Mouse (Mus musculus) embryonic stem cell, embryonic (primary cell): ENCODE data around the gene Rxfp4.

Source experiments
- CTCF ChIA-PET, 4 experiments: fragments of 300-600 bp in 2 of 4; fragments of 350-600 bp in 2 of 4; sonication (Branson Sonifier 250); formaldehyde crosslinking; loops; one replicate each; lab custom pipeline; 2022; ENCODE audit warnings: inconsistent platforms in 2 of 4; lab: Charles Lee
- POLR2A ChIA-PET, 4 experiments: fragments of 300-600 bp in 2 of 4; fragments of 350-600 bp in 2 of 4; sonication (Branson Sonifier 250); formaldehyde crosslinking; loops; one replicate each; lab custom pipeline; 2022; ENCODE audit warnings: antibody characterized with exemption in 4 of 4, inconsistent platforms in 1 of 4; lab: Charles Lee

Gene Rxfp4

GRCm38 (mm10) chr3:88625531-88625930, 27.4 kb downstream of the Rxfp4 start:
- POLR2A ChIA-PET = interaction anchor here in 2 of 4 experiments (1.0 to 3.7 kb wide), 6 partner anchors 9 to 72 kb away, joined by 3 to 18 read pairs (median 6); partner anchors contain the start of genes Lamtor2 (in 1 of the 2) and Ubqln4 (in 1 of the 2)
- CTCF ChIA-PET = interaction anchor here in 2 of 4 experiments (0.7 to 1.3 kb wide), 4 partner anchors 9 to 81 kb away, joined by 3 read pairs; no protein-coding TSS in a partner anchor

- CTCF ChIA-PET = no interaction called here
- POLR2A ChIA-PET = interaction anchor here in 3 of 4 experiments (1.4 to 4.9 kb wide), 6 partner anchors 9 to 72 kb away, joined by 5 to 18 read pairs (median 11); partner anchors contain the start of genes Lamtor2 (in 1 of the 3) and Ubqln4 (in 1 of the 3)
Observed at GRCm38 (mm10) chr3:88624951-88625350, 28.0 kb downstream of the Rxfp4 start.

- ChIA-PET POLR2A (interaction anchor here in 3 of 4 experiments (0.9 to 6.8 kb wide), 16 partner anchors 8 to 71 kb away, joined by 3 to 96 read pairs (median 5); partner anchors contain the start of genes Lamtor2 (in 1 of the 3) and Ubqln4 (in 1 of the 3)), CTCF (interaction anchor here in 2 of 4 experiments (0.9 to 1.4 kb wide), 4 partner anchors 9 to 115 kb away, joined by 3 read pairs; no protein-coding TSS in a partner anchor)
Observed at GRCm38 (mm10) chr3:88624324-88624723, 28.6 kb downstream of the Rxfp4 start.

DNA sequence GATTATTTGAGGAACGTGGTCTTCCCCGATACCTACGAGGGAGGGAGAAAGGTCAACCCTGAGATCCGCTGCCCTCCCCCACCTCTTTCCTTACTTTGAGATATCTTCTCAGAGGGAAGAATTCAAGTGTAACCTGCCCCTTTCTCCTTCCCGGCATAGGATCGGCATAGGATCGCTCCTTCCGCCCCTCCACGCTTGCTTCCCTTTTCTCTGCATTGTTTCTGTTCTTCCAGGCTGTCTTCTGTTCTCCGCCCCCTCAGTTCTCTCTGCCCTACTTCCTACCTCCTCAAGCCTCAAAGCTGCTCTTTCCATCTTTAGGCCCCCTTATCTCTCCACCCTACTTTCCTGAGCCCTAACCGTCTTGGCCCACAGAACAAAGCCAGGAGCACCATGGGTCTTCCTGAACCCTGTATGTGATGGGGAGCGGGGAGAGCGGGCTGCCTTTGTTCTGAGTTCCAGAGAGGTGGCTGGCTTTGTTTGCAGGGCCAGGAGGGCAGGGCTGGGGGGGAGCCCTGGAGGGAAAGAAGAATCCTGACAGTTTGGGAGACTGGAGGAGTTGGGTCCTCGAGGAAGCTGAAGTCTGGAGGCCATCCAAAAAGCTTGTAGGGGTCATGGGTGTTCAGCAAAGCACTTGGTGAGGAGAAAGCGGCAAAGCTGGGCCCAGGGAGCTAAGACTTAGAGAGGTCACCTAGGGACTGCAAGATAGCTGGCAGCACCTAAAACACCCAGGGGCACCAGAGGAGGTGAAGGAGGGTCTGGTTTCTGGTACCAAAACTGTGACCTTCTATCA, 29.4 kb downstream of the Rxfp4 start:
- CTCF ChIA-PET = interaction anchor here (0.6 to 1.6 kb wide), 5 partner anchors 8 to 116 kb away, joined by 3 to 8 read pairs (median 3); no protein-coding TSS in a partner anchor
- POLR2A ChIA-PET = interaction anchor here in 3 of 4 experiments (0.6 to 6.8 kb wide), 24 partner anchors 8 to 69 kb away, joined by 3 to 96 read pairs (median 4); partner anchors contain the start of gene Ssr2 (in 2 of the 3)

DNA sequence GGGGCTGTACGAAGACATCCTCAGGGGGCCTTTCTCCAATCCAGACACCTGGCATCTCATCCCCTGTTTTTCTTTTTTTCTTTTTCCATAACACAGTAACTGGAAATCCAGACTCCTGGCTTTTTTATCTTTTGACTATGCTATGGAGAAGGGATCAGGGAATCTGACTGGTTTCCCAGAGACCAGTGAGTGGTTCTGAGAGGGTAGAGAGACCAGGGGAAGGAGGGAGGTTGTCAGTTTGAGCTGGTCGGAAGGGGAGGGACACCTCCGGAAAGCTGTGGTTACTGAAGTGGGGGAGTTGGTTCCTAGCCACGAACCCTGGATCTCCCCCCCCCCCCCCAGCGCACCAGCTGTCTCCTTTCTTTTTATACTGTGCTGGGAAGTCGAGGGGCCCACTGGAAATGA, 30.0 kb downstream of the Rxfp4 start:
- ChIA-PET POLR2A (interaction anchor here (0.6 to 6.8 kb wide), 30 partner anchors 8 to 141 kb away, joined by 3 to 96 read pairs (median 5); partner anchors contain the start of genes Ssr2 (in 2 of the 4), Arhgef2 (in 1 of the 4) and Lmna (in 1 of the 4)), CTCF (interaction anchor here (0.5 to 1.7 kb wide), 11 partner anchors 9 to 1196 kb away, joined by 3 to 8 read pairs (median 3); no protein-coding TSS in a partner anchor)

DNA sequence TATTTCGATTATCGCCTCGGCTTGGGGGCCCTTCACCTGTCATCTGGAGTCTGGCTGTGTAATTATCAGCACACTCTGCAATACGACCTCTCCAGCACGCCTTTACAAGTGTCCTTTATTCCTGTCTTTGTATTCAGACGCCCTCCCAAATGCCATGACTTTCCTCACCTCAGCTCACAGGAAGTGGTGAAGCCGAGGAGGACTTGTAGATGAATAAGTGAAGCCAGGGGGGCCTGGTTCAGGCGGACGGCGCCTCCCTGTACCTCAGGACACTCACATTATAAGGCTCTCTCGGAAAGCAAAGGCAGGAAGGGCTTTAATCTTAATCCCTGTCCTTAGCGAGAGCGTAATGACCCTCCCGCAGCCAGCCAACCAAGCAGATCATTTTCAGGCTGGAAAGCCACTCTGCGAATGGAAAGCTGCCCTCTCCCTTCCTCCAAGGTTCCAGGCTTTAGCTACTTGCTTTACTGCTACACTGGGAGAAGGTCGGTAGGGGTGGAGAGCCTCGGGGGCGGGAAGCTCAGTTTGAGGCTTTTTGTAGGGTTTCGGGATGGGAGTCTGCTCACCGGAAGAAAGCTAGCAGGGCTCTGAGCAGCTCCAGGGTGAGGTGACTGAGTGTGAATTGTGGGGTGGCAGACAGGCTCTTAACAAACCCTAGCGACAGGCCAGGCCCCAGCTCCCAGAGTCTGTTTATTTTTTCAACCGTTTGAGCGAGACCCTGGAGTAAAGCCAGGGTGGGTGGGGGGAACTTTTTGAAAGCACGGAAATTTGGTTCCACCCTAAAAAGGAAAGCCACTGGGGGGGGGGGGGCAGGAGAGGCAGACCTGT, 30.6 kb downstream of the Rxfp4 start:
- POLR2A ChIA-PET = interaction anchor here (0.5 to 6.8 kb wide), 55 partner anchors 8 to 832 kb away, joined by 3 to 96 read pairs (median 5); partner anchors contain the start of genes Ssr2 (in 3 of the 4), Lamtor2 (in 2 of the 4), Arhgef2 (in 1 of the 4) and Khdc4 (in 1 of the 4)

DNA sequence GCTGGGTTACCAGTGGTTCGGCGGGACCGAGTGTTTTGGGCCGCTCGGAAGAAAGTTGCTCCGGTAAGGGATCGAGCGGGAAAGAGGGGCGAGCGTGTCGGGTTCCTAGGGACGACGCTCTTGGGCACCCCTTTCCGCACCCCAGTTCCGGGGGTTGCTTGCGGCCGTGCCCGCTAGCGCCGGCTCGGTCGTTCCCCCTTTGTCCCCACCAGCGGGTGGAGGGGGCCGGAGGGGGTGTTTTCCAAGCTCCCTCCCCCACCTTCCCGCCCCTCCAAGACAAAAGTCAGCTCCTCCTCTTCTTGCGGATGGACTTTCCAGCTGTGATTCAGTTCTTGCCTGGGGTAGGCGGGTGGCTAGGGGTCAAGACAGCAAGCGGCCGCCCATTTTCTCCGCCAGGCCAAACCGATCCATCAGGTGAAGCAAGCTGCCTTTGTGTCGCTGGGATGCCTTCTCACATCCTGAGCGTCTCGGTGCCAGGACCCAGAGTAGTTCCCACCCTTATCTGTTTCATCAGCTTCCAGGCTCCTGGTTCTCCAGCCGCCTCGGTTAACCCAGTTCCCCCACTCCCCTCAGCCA, 31.3 kb downstream of the Rxfp4 start:
- POLR2A ChIA-PET = interaction anchor here (0.5 to 6.8 kb wide), 67 partner anchors 9 to 833 kb away, joined by 3 to 96 read pairs (median 5); partner anchors contain the start of genes Ssr2 (in 3 of the 4), Khdc4 (in 2 of the 4), Lamtor2 (in 2 of the 4) and Arhgef2 (in 1 of the 4)
- CTCF ChIA-PET = interaction anchor here (0.6 to 3.2 kb wide), 18 partner anchors 11 to 556 kb away, joined by 3 to 22 read pairs (median 4); no protein-coding TSS in a partner anchor

More for the DNA sequence above, 30.6 kb downstream of the Rxfp4 start:
- CTCF ChIA-PET = interaction anchor here (0.5 to 3.2 kb wide), 21 partner anchors 10 to 1196 kb away, joined by 3 to 22 read pairs (median 3); no protein-coding TSS in a partner anchor

- POLR2A ChIA-PET = interaction anchor here in 3 of 4 experiments (0.5 to 6.8 kb wide), 58 partner anchors 8 to 834 kb away, joined by 3 to 96 read pairs (median 4); partner anchors contain the start of genes Ssr2 (in 3 of the 3), Khdc4 (in 2 of the 3), Arhgef2 (in 1 of the 3) and Lamtor2 (in 1 of the 3)
- CTCF ChIA-PET = interaction anchor here (0.6 to 3.2 kb wide), 15 partner anchors 11 to 88 kb away, joined by 3 to 22 read pairs (median 4); no protein-coding TSS in a partner anchor
Observed at GRCm38 (mm10) chr3:88620992-88621536, 31.9 kb downstream of the Rxfp4 start.

DNA sequence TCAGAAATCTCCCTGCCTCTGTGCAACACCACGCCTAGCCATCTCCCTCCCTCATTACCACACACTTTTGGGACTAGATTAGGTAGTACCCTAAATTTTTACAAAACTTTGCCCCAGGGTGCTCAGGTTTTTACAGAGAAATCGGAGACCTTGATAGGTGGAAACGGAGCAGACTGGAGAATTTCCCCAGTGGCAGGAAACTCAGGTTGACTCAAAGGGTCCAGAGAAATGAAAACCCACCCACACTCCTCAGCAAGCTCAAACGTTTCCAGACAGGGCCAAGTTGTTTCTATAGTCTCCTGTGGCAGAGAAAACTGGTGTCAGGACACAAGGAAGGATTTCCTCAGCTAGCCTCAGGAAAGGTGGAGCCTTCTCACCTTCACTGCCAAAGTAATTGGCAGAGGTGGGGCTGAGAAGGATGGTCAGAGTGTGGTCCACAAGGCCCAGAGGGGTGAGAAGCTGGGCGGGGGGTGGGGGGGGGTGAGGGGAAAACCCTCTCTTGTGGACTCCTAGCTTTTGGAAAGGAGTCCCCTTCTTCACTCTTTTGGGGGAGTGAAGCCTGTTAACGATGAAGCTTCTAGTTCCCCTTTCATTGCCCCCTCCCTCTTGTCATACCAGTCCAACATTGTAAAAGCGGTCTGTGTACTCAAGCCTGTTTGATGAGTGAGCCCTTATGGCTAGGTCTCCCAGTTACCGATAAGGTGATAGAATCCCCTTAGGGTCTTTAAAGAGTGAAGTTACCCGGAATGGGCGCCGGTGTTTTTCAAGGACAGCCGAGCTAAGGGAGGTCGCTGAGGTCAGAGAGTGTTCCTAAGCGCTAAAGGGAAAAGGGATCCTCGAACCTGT, 32.6 kb downstream of the Rxfp4 start:
- CTCF ChIA-PET = interaction anchor here (0.6 to 3.2 kb wide), 12 partner anchors 12 to 87 kb away, joined by 3 to 22 read pairs (median 4); no protein-coding TSS in a partner anchor
- POLR2A ChIA-PET = interaction anchor here in 3 of 4 experiments (0.5 to 6.8 kb wide), 48 partner anchors 7 to 735 kb away, joined by 3 to 96 read pairs (median 4); partner anchors contain the start of genes Ssr2 (in 2 of the 3), Ubqln4 (in 2 of the 3), Arhgef2 (in 1 of the 3) and Khdc4 (in 1 of the 3)

DNA sequence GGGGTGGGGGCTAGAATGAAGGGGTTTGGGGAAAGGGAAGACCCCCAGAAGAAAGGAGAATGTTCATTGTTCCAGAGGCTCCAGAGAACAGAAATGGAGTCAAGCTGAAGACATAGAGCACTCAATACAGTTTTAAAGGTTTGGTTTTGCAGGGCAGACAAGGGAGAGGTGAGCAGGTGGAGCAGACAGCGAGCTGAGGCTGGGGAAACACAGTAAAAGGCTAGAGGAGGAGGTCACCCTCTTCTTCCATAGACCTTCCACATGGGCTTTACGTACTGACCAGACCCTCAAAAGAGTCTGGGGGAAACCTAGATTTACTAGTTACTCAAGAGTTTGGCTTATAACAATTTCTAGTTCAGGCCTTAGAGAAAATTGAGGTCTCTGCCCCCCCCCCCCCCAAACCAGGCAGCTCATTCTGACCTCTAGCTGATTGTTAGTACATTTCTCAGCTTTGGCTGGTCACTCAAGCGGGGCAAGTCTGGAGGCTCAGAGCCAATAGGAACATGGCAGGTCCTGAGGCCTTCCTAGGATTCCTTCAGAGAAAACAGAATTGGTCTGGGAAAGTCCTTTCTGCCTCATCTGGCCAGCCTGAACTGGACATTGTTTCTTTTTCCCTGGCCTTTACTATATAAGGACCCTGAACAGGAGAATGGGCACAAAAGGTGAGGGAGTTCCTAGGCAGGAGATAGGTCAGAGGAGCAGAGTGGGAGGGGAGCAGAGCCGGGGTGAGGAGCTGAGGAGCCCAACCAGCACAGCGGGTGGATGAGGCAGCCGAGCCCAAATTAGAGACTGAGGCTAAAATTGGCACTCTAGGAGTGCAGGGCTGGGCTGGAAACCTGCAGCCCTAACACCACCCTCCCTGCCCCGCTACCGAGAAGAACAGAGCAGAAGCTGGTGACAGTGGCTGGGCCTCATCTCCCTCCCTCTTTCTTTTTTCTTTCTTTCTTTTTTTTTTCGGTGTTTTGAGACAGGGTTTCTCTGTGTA, 33.5 kb downstream of the Rxfp4 start:
- ChIA-PET POLR2A (interaction anchor here in 3 of 4 experiments (0.6 to 6.8 kb wide), 27 partner anchors 8 to 346 kb away, joined by 3 to 96 read pairs (median 4); partner anchors contain the start of genes Ubqln4 (in 2 of the 3), Arhgef2 (in 1 of the 3), Khdc4 (in 1 of the 3) and Pmf1 (in 1 of the 3)), CTCF (interaction anchor here (0.5 to 3.2 kb wide), 10 partner anchors 11 to 717 kb away, joined by 3 to 22 read pairs (median 4); no protein-coding TSS in a partner anchor)

DNA sequence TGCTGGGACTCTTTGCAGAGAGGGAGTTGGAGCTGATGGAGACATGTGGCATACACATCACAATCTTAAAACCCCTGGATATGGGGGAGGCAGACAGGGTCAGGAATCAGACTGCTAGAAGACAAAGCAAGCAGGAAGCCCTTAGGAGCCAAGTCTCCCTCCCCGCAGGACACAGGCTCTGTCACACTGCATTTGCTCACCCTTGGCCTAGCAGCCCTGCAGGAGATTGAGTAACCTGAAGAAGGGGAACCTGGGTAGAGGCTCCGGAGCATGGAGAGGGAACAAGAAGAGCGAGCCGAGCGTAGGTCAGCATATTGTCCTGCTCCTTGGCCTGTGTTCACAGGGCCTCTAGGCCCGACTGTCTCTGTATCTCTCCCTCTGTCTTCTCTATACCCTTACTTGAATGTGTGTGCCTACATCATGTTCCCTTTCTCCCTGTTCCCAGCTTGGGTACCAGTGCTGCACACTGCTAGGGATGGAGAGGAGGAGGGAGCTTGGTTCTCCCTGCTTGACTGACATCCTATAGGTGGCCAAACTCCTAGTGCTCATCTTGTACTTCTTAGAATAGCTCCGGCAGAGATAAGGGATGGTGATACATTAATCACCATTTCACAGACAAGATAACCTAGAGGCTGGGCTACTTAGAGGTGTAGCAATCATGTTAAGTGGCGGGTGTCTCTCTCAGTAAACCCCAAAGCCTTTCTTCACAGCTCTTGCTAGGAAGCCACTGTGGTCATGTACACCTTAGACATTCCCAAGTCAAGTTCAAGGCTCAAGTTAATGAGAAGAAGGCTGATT, 34.7 kb downstream of the Rxfp4 start:
- ChIA-PET POLR2A (interaction anchor here in 3 of 4 experiments (0.5 to 6.8 kb wide), 13 partner anchors 10 to 160 kb away, joined by 3 to 96 read pairs (median 3); partner anchors contain the start of genes Arhgef2 (in 1 of the 3) and Ubqln4 (in 1 of the 3)), CTCF (interaction anchor here in 3 of 4 experiments (0.5 to 1.2 kb wide), 3 partner anchors 11 to 92 kb away, joined by 3 to 4 read pairs (median 4); no protein-coding TSS in a partner anchor)

GRCm38 (mm10) chr3:88616951-88617500, 35.9 kb downstream of the Rxfp4 start:
- POLR2A ChIA-PET = interaction anchor here (0.6 to 4.2 kb wide), 27 partner anchors 8 to 545 kb away, joined by 3 to 43 read pairs (median 6); partner anchors contain the start of genes Arhgef2 (in 2 of the 4), Lamtor2 (in 1 of the 4), Pmf1 (in 1 of the 4) and Smg5 (in 1 of the 4)
- CTCF ChIA-PET = interaction anchor here (0.6 to 2.7 kb wide), 8 partner anchors 9 to 1267 kb away, joined by 3 to 15 read pairs (median 4); no protein-coding TSS in a partner anchor
